Mouse (Mus musculus): ENCODE data around the gene Ncoa7.

- TF ChIP-seq POLR2A (IDR thresholded peaks at IDR 0.05; ENCODE audit: borderline replicate concordance, insufficient read depth, low read length) (no peak), CTCF (IDR thresholded peaks at IDR 0.05; ENCODE audit: borderline replicate concordance, insufficient read depth, low read depth, low read length) (no peak)
These were observed 29.9 kb downstream of the Ncoa7 start for GRCm38 (mm10) chr10:30773181-30773580.
